Mouse (Mus musculus) CD4-positive, CD25-positive, alpha-beta regulatory T cell, adult 4 months (primary cell): Measurements from ENCODE around the gene Nectin3. TPM values are rescaled to one million over a fixed set of nuclear protein-coding genes. Genes with fewer than 3 reads are reported as not detected.
"Not testable (repeated sequence)": the region's sequence is repeated elsewhere in the genome, so short reads cannot be mapped to it uniquely, and the experiment has no call there.

ENCODE experiments used
- ATAC-seq: one replicate; pipeline ENCODE4 v1.8.0; 2017
- polyA plus RNA-seq, 2 experiments: library from polyadenylated mRNA; unstranded; fragments of 100-300 nt; shearing (Covaris generic); gene quantifications; one replicate each; pipeline ENCODE4 v1.2.1; 2017

The Nectin3 gene
- polyA plus RNA-seq, 2 experiments from 2014 or later, result not detected

- no peak for ATAC-seq
Observed at GRCm38 (mm10) chr16:46410739-46411057, 87.6 kb downstream of the Nectin3 start.

DNA sequence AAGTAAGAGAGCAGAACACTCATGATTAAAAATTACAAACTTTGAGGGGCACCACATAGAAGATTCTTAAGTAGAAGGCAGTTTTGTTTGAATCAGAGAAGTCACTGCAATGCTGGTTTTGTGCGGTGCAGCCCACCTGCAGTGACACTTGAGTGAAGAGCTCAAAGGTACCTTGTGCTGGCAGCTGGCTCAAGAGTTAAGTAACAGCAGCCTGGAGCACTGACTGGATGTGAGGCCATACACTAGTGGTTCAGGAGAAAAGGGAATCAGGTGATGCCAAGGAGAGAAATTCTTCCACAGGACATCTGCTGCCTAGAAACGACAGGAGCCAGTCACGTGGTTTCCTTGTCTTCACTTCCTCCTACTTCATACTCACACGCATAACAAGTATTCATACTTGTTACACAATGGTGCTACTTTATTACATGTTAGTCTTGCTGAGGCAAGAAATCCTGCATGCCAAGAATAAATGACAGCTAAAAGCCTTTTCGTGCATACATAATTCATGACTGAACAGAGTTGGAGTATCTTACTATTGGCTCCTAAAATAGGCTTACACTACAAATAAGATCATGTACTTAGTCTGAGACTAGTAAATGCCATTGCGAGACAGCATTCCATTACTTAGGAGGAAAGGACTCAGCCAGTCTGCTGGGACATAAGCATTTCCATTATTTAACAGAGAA is 88.1 kb downstream of the Nectin3 start:
- ATAC-seq, result no peak

DNA sequence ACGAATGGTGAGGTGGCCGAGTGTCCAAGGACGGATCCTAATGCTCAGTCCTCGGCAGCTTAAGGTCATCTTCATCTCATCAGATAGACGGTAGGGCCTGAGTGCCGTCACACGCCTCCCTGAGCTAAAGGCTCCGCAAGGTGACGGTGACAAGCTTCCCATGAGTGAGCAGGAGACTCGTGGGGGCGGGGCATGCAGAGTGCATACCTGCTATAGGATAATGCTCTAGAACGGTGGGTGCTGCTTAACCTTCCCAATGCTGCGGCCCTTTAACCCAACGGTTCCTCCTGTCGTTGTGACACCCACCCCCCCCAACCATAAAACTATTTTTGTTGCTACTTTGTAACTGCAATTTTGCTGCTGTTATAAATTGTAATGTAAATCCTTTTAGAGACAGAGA is 90.3 kb downstream of the Nectin3 start:
- no peak for ATAC-seq

GRCm38 (mm10) chr16:46406844-46407639 is 91.3 kb downstream of the Nectin3 start:
- ATAC-seq, result no peak

GRCm38 (mm10) chr16:46397945-46398344 is 100.4 kb downstream of the Nectin3 start:
- ATAC-seq, result no peak

GRCm38 (mm10) chr16:46389415-46390033 is 108.8 kb downstream of the Nectin3 start:
- ATAC-seq, result no peak

DNA sequence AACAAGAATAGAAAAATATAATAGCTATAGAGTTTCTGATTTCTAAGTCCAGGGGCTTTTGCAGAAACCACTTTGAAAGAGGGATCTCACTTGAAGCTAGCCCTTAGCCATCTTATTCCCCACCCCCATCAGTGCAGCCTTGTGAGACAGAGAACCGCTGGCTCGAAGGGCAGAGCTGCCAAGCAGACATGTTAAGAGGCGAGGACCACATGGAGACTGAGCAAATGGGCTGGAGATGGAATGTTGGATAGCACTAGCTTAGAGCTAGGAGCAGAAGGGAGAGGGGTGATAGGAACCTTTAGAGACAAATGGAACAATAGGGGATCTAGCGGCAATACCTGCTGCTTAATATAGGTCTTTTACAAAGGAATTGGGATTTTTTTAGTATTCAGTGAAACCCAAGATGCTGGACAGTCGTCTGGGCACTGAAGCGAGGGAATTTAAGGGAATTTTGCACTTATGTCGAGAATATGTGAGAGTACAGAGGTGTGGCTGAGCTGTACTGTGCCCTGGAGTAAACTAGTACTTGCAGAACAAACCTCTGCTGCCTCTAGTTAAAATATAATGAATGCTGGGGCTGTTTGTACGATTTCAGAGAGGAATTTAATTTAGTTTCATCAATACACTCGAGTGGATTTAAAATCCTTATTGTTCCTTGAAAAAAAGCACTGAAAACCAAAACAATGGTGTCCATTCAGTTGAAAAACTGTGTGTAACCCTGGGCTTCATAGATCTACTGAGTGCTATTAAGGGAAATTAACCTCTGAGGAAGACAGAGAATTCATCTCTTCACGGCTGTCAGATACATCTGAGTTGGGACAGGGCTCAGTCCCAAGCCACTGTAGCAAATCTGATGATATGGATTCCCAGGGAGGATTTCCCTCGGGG is 109.6 kb downstream of the Nectin3 start:
- ATAC-seq, result no peak

DNA sequence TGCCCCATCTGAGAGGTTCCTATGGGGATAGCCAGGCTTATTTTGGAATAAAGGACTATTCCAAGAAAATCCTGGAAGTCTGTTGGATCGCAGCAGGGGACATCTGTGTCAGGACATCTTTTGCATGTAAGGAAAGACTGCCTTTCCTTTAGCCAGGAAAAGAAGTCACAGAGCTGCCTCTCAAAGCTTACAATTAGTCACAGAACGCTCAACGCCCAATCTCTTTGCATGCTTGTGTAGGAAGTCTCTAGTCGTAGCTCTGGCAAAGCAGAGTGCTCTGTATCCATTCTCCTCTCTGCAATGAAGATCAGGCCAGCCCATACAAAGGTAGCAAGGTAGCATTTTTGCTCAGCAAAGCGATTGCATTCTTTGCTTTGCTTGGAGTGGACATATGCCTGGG is 114.0 kb downstream of the Nectin3 start:
- ATAC-seq, result no peak

DNA sequence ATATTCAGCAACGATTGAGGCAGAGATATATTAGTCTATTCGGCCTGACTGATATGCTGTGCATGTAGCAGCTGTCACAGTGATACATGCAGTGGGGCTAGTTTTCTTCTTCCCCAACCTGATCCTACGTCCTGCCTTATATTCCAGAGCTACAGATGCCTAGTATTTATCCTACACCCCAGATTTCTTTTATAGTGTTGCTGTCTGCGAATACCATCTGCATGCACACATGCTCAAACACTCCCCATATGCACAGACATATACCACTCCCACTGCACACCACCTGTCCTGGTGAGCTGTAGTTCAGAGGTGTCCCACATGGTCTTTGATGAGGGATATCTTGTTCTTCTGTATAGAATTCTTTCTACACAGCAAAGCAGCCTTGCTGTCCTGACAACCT is 115.0 kb downstream of the Nectin3 start:
- no peak for ATAC-seq

DNA sequence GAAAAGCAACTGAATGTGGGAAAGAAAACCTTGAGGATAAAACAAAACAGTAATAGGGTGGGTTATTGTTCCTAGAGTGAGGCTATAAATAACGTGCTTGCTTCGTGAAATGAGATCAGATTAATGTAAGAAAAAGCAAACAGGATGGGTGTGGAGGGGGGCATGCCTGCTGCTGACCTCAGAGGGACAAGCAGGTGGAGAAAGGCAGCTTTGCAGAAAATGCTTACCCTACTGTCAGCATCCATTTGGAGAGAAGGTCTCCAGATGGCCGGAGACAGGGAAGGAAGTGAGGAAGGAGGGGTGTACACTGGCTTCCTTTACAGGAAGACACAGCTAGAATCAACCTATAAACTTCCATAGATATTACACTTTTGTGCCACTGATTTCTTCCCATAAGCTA is 121.8 kb downstream of the Nectin3 start:
- no peak for ATAC-seq

- ATAC-seq, result no peak
Observed at GRCm38 (mm10) chr16:46362022-46362421, 136.3 kb downstream of the Nectin3 start.

GRCm38 (mm10) chr16:46357658-46358057 is 140.7 kb downstream of the Nectin3 start:
- not testable (repeated sequence) for ATAC-seq

GRCm38 (mm10) chr16:46356663-46357062 is 141.7 kb downstream of the Nectin3 start:
- no peak for ATAC-seq
